Mouse (Mus musculus): Measurements from ENCODE around the gene Adck2. TPM values are rescaled to one million over a fixed set of nuclear protein-coding genes. Genes with fewer than 3 reads are reported as not detected.

Gene Adck2
- total RNA-seq, 1 experiment = 11.4 TPM

GRCm38 (mm10) chr6:39607365-39607764, 33.7 kb downstream of the Adck2 start:
- Histone ChIP-seq H3K4me3 (ENCODE audit: insufficient read depth in 1 of 2, low read depth in 1 of 2, low read length in 2 of 2, poor library complexity in 1 of 2, severe bottlenecking in 1 of 2) (no peak overlapping the region), H3K9me3 (ENCODE audit: control insufficient read depth, insufficient read depth, low read depth, low read length) (no peaks in the 10 kb centered on the region), H3K4me1 (ENCODE audit: control insufficient read depth in 2 of 2, insufficient read depth in 2 of 2, low read length in 2 of 2, poor library complexity in 1 of 2) (no peaks in the 10 kb centered on the region), H3K27ac (ENCODE audit: insufficient read depth, low read depth, low read length, poor library complexity, severe bottlenecking) (no peak overlapping the region), H3K9ac (ENCODE audit: insufficient read depth, low read depth, low read length, poor library complexity, severe bottlenecking) (no peak overlapping the region), H3K36me3 (ENCODE audit: control insufficient read depth, insufficient read depth, low read length, poor library complexity, severe bottlenecking) (peaks cover 9% of the 10 kb centered on the region)
- DNase-seq (ENCODE audit: low read depth, low spot score) = no peak
- in situ Hi-C loops (cut with MboI; ENCODE audit: low sequenced_read_pairs in 2 of 2, unreplicated experiment in 2 of 2) = no loop called here
- TF ChIP-seq ZNF384 (IDR thresholded peaks at IDR 0.05; ENCODE audit: low read depth, low read length) (no peak), HCFC1 (IDR thresholded peaks at IDR 0.05; ENCODE audit: borderline replicate concordance, insufficient read depth, low read length) (no peak), ZC3H11A (IDR thresholded peaks at IDR 0.05; ENCODE audit: borderline replicate concordance, low read depth, low read length) (no peak), MAFK (IDR thresholded peaks at IDR 0.05; ENCODE audit: insufficient read depth, low read depth, low read length) (no peak), CHD2 (IDR thresholded peaks at IDR 0.05; ENCODE audit: low read depth, low read length) (no peak)

GRCm38 (mm10) chr6:39610207-39610606, 36.5 kb downstream of the Adck2 start:
- in situ Hi-C loops (cut with MboI; ENCODE audit: low sequenced_read_pairs in 2 of 2, unreplicated experiment in 2 of 2) = no loop called here

GRCm38 (mm10) chr6:39611296-39611695, 37.6 kb downstream of the Adck2 start:
- no peak for DNase-seq (ENCODE audit: low read depth, low spot score)
- Histone ChIP-seq H3K27ac (ENCODE audit: insufficient read depth, low read depth, low read length, poor library complexity, severe bottlenecking) (no peak overlapping the region), H3K9me3 (ENCODE audit: control insufficient read depth, insufficient read depth, low read depth, low read length) (no peaks in the 10 kb centered on the region), H3K36me3 (ENCODE audit: control insufficient read depth, insufficient read depth, low read length, poor library complexity, severe bottlenecking) (peaks cover 15% of the 10 kb centered on the region), H3K4me1 (ENCODE audit: control insufficient read depth in 2 of 2, insufficient read depth in 2 of 2, low read length in 2 of 2, poor library complexity in 1 of 2) (no peaks in the 10 kb centered on the region), H3K9ac (ENCODE audit: insufficient read depth, low read depth, low read length, poor library complexity, severe bottlenecking) (no peak overlapping the region), H3K4me3 (ENCODE audit: insufficient read depth in 1 of 2, low read depth in 1 of 2, low read length in 2 of 2, poor library complexity in 1 of 2, severe bottlenecking in 1 of 2) (no peak overlapping the region)
- in situ Hi-C loops (cut with MboI; ENCODE audit: low sequenced_read_pairs in 2 of 2, unreplicated experiment in 2 of 2) = no loop called here
- TF ChIP-seq MAFK (IDR thresholded peaks at IDR 0.05; ENCODE audit: insufficient read depth, low read depth, low read length) (no peak), HCFC1 (IDR thresholded peaks at IDR 0.05; ENCODE audit: borderline replicate concordance, insufficient read depth, low read length) (no peak), ZC3H11A (IDR thresholded peaks at IDR 0.05; ENCODE audit: borderline replicate concordance, low read depth, low read length) (no peak), CHD2 (IDR thresholded peaks at IDR 0.05; ENCODE audit: low read depth, low read length) (no peak)

More at GRCm38 (mm10) chr6:39610207-39610606, 36.5 kb downstream of the Adck2 start:
- DNase-seq (ENCODE audit: low read depth, low spot score) = no peak
- Histone ChIP-seq H3K9me3 (ENCODE audit: control insufficient read depth, insufficient read depth, low read depth, low read length) (no peaks in the 10 kb centered on the region), H3K4me3 (ENCODE audit: insufficient read depth in 1 of 2, low read depth in 1 of 2, low read length in 2 of 2, poor library complexity in 1 of 2, severe bottlenecking in 1 of 2) (no peak overlapping the region), H3K9ac (ENCODE audit: insufficient read depth, low read depth, low read length, poor library complexity, severe bottlenecking) (no peak overlapping the region), H3K27ac (ENCODE audit: insufficient read depth, low read depth, low read length, poor library complexity, severe bottlenecking) (no peak overlapping the region), H3K36me3 (ENCODE audit: control insufficient read depth, insufficient read depth, low read length, poor library complexity, severe bottlenecking) (peaks cover 15% of the 10 kb centered on the region), H3K4me1 (ENCODE audit: control insufficient read depth in 2 of 2, insufficient read depth in 2 of 2, low read length in 2 of 2, poor library complexity in 1 of 2) (no peaks in the 10 kb centered on the region)
- TF ChIP-seq ZNF384 (IDR thresholded peaks at IDR 0.05; ENCODE audit: low read depth, low read length) (no peak), MAFK (IDR thresholded peaks at IDR 0.05; ENCODE audit: insufficient read depth, low read depth, low read length) (no peak), CHD2 (IDR thresholded peaks at IDR 0.05; ENCODE audit: low read depth, low read length) (no peak), ZC3H11A (IDR thresholded peaks at IDR 0.05; ENCODE audit: borderline replicate concordance, low read depth, low read length) (no peak), HCFC1 (IDR thresholded peaks at IDR 0.05; ENCODE audit: borderline replicate concordance, insufficient read depth, low read length) (no peak)

Other genes with a start within 250 kb of the Adck2 start
- 45.2 and 66.4 TPM in 2 replicates for gene Slc37a3, start 196.2 kb upstream of the Adck2 start, total RNA-seq (2012; rRNA removed)
- gene Rab19, start 192.7 kb upstream of the Adck2 start, total RNA-seq (2012; rRNA removed) = 0.53 and 0.62 TPM in 2 replicates
- gene Mkrn1, start 153.4 kb upstream of the Adck2 start, total RNA-seq (2012; rRNA removed) = 652 and 719 TPM in 2 replicates
- 22.1 and 24.8 TPM in 2 replicates for gene Dennd2a, start 16.0 kb upstream of the Adck2 start, total RNA-seq (2012; rRNA removed)
- not detected in 2 replicates for gene Gm42420, start 11.9 kb downstream of the Adck2 start, total RNA-seq (2012; rRNA removed)
- gene Ndufb2, start 18.7 kb downstream of the Adck2 start, total RNA-seq (2012; rRNA removed) = 109 and 122 TPM in 2 replicates
- 51.5 and 53.3 TPM in 2 replicates for gene Braf, start 151.6 kb downstream of the Adck2 start, total RNA-seq (2012; rRNA removed)
- gene Mrps33, start 237.1 kb downstream of the Adck2 start, total RNA-seq (2012; rRNA removed) = 69.7 and 88.6 TPM in 2 replicates

Measured in ES-E14 (cell line).